In genomic region chr5:147448526-147448925, GRCm38 (mm10) we compare ENCODE assay signal across 10 mouse cellular contexts. TPM values are rescaled to one million over a fixed set of nuclear protein-coding genes. Genes with fewer than 3 reads are reported as not detected.
DNase-seq lines count a peak whose midpoint lies in the region; ATAC-seq and TF ChIP-seq lines count a peak whose summit lies in the region.
"Had no signal": no experiment of that assay in that cellular context is flagged by ENCODE, and none has a peak within 500 bp of the region (broad histone marks: within the 10 kb centered on the region; RNA-seq: fewer than 3 reads in every experiment).

No protein-coding gene starts in this region.

- peak overlapping the region; percentile 59 for H3K27ac ChIP-seq in cerebellum, adult 2 months (ENCODE audit: insufficient read depth, low read length)
- peak overlapping the region; percentile 26; the same call in 1 of the 2 replicates for H3K27ac ChIP-seq in kidney, embryonic 14.5 days (ENCODE audit: low read depth, low read length)

- H3K36me3 ChIP-seq in kidney, embryonic 14.5 days (ENCODE audit: control insufficient read depth, insufficient read depth, low read length) = peaks cover 12% of the 10 kb centered on the region; the same call in 1 of the 2 replicates

- H3K4me3 ChIP-seq in cerebellum, adult 2 months (replicated peaks; ENCODE audit: insufficient read depth, low read depth, low read length) = no peak overlapping the region
- no peak overlapping the region for H3K4me3 ChIP-seq in kidney, embryonic 14.5 days (ENCODE audit: low read length)

- no peak for DNase-seq in cerebellum, adult 2 months
- DNase-seq in cerebellum, adult 11 months = no peak
- DNase-seq in kidney, adult 11 months = no peak
- no peak for DNase-seq in right cerebral cortex, adult 18-20 months
- DNase-seq in Muller cell, postnatal 12 days (ENCODE audit: inconsistent ontology term) = no peak
- DNase-seq: heart, postnatal 36 days had no signal

- ATAC-seq in kidney, embryonic 14.5 days (ENCODE audit: low FRiP score, low TSS enrichment) = peak; percentile 81; the same call in 1 of the 2 replicates
- peak; percentile 75 for ATAC-seq in inflammation-experienced regulatory T-cells, adult 6 months
- 0 out of 2 replicates have a peak, but pooled peaks have one; percentile 36 for ATAC-seq in neutrophil, adult 5-6 weeks (ENCODE audit: extremely low read depth, insufficient number of reproducible peaks, low FRiP score, poor library complexity, severe bottlenecking)

- TF ChIP-seq POLR2A in cerebellum, adult 2 months (IDR thresholded peaks at IDR 0.05; ENCODE audit: borderline replicate concordance, insufficient read depth, low read length) = no peak

- no peak for TF ChIP-seq CTCF in cerebellum, adult 2 months (IDR thresholded peaks at IDR 0.05; ENCODE audit: borderline replicate concordance, insufficient read depth, low read depth, low read length)

- H3K4me2 ChIP-seq in kidney, embryonic 14.5 days (replicated peaks; ENCODE audit: low read depth, low read length) = no peak overlapping the region

- 16% methylated on average over 4 of the region's 4 CpGs for WGBS in cerebellum, adult 2 months
- 28% methylated on average over 4 of the region's 4 CpGs for WGBS in kidney, embryonic 14.5 days

- no peaks in the 10 kb centered on the region for H3K9me3 ChIP-seq in kidney, embryonic 14.5 days (ENCODE audit: control insufficient read depth, low read length)
- H3K9me3 ChIP-seq: megakaryocyte, embryonic 14.5 days had no signal

- peaks cover 22% of the 10 kb centered on the region for H3K4me1 ChIP-seq in cerebellum, adult 2 months (ENCODE audit: control insufficient read depth, insufficient read depth, low read length)
- peaks cover 13% of the 10 kb centered on the region; the same call in 1 of the 2 replicates for H3K4me1 ChIP-seq in kidney, embryonic 14.5 days (ENCODE audit: control insufficient read depth, insufficient read depth, low read length)

- no peak overlapping the region for H3K9ac ChIP-seq in kidney, embryonic 14.5 days (ENCODE audit: low read depth, low read length)

- H3K27me3 ChIP-seq in cerebellum, adult 2 months (ENCODE audit: control insufficient read depth, insufficient read depth, low read length) = no peaks in the 10 kb centered on the region
- H3K27me3 ChIP-seq in kidney, embryonic 14.5 days (ENCODE audit: control insufficient read depth, insufficient read depth, low read length) = no peaks in the 10 kb centered on the region
- H3K27me3 ChIP-seq: megakaryocyte, embryonic 14.5 days had no signal

RNA-seq across cellular contexts. Expression of gene Pan3, which starts 18.6 kb away (rescaled TPM):
- polyA plus RNA-seq in cerebellum, adult 2 months (2012; rRNA removed) = 97.4 and 105 TPM in 2 replicates
- polyA plus RNA-seq in kidney, embryonic 14.5 days (2014; fragmentation: Nextera tagmentation; extraction: Ambion mirVana) = 88.9 and 102 TPM in 2 replicates
- 100 to 1,000 TPM; 147 to 215 (median 207) TPM for polyA plus RNA-seq in inflammation-experienced regulatory T-cells, adult 6 months (2017; shearing (Covaris generic))
- total RNA-seq in neutrophil, adult 5-6 weeks (2017) = 313 and 342 TPM in 2 replicates

RNA-seq across cellular contexts. Expression of gene Flt3, which starts 48.2 kb away (rescaled TPM):
- polyA plus RNA-seq in cerebellum, adult 2 months (2012; rRNA removed) = 24.8 and 25.3 TPM in 2 replicates
- not detected in 2 replicates for polyA plus RNA-seq in kidney, embryonic 14.5 days (2014; fragmentation: Nextera tagmentation; extraction: Ambion mirVana)
- under 1 TPM in 1 of 3 experiments, not detected in 2; 0.38 TPM for polyA plus RNA-seq in inflammation-experienced regulatory T-cells, adult 6 months (2017; shearing (Covaris generic))
- total RNA-seq in neutrophil, adult 5-6 weeks (2017) = 2.0 and 2.1 TPM in 2 replicates

Comparison
In these comparisons a context has a peak if more than half of its experiments do, and no peak if none do; other contexts are left out.
1. RNA of gene Flt3, which starts 48.2 kb away (polyA plus RNA-seq): 24.8 to 25.3 TPM in cerebellum, adult 2 months; 0.38 TPM in inflammation-experienced regulatory T-cells, adult 6 months and not detected in kidney, embryonic 14.5 days; every median in the first group is over 10 times any median in the second.
2. Peak in every context shown above with its lines, with median percentiles within 50 percentile points of each other: ATAC-seq.